Mouse (Mus musculus) right cerebral cortex, adult 18-20 months (tissue): ENCODE measurements around the gene Nr5a1.

Experiments
- DNase-seq: peaks from one replicate; pipeline ENCODE4 v3.0.0; 2022; ENCODE audit warnings: mixed read lengths

The Nr5a1 gene

DNA sequence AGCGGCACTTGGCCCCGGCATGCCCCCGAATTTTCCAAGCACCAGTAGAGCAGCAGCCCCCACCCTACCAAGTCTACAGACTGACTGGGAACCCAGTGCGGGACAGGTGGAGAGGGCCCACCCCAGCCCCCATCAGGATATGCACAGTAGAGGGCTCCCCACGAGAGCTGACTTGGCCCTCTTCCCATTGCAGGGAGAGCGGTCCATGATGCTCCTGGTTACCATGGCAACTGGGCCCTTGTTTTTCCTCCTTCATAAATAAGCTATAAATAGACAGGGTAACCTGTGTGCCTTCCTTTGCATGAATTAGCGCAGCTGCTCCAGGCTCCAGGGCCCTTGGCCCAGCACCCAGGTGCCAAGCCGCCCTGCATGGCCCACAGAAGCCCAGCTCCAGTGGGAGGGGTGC, 67.1 kb downstream of the Nr5a1 start:
- DNase-seq = peak; percentile 63

DNA sequence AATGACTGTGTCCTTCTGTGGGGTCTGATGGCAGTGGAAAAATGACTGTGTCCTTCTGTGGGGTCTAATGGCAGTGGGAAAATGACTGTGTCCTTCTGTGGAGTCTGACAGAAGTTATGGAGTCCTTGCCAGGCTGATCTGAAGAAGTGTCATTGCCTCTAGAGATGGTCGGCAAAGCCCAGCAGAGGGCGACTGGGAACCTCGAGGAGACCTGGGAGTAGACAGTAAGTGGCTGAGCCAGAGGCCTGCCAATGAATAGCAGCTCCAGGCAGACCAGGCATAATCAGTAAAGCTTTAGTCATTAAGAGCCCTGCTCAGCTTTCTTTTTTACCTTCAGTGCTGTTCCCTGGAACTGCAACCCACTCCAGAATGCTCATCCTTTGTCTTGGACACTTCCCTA, 68.4 kb downstream of the Nr5a1 start:
- peak; percentile 78 for DNase-seq

DNA sequence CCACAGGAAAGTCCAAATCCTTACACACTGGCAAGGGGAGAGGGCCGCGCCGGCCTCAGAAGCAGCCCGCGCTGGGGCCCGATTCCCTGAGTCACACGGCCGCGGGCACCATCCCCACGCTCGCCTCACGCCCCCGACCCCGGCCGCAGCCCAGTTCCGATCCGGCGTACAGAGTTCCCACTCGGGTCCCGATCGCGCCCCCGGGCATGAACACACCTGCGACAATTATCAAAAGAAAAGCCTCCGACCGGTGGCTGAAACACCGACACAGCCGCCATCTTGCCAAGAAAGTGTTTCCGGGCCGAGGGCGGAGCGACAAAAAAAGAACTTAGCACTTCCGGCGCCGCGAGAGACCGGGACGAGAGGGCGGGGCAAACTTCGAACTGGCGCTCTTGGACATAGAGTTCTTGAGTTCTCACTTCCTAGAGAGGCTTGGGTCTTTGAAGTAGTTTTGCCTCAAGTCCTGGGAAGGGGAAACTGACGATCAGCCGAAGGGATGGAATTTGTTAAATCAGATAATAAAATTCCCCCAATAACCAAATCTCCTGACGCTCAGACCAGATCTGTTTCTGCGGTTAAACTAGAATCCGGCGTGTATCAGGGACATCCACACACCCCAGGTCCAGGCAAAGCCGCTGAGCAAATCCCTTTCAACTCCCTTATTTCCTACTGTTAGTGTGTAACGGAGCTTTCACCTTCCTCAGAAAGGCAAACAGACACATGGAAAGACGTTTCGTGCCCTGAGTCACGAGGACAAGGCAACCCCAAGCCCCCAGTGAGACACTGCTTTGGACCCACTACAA, 70.5 kb downstream of the Nr5a1 start, which contains the start of gene Psmb7:
Gene Psmb7, minus strand, starts transcription at position 463 of the 803 bp plus-strand sequence.
- DNase-seq = peak; percentile 91
